Mouse (Mus musculus) MEL (cell line): ENCODE measurements at regions not wholly inside any gene's neighbourhood (a gene's known extent, or its start where the extent isn't known, plus 50 kb on each side); places are given as distances from the start of the nearest gene placed in this dataset.

Experiments used
- DNase-seq: peaks from one replicate; pipeline ENCODE4 v3.0.0; 2011; ENCODE audit warnings: low read depth, low spot score
- H3K27ac ChIP-seq: 2 replicates; pipeline ENCODE4 v1.5.1; 2012; ENCODE audit warnings: low read depth, mild to moderate bottlenecking, control low read depth, low read length, moderate library complexity; ENCODE audit not compliant: control insufficient read depth
- H3K27me3 ChIP-seq, 2 experiments: fragments of 150-350 bp in 1 of 2; sonication (generic) in 1 of 2; 2 replicates each; pipeline ENCODE4 v1.6.1; 2012; ENCODE audit warnings: low read length in 2 of 2, mild to moderate bottlenecking in 2 of 2, improper control_type of control experiment in 1 of 2, moderate library complexity in 1 of 2; ENCODE audit not compliant: insufficient read depth in 2 of 2, control insufficient read depth in 1 of 2
- H3K36me3 ChIP-seq, 2 experiments: 2 replicates each; pipeline ENCODE4 v1.6.1; 2012 to 2014; ENCODE audit warnings: low read length in 2 of 2, improper control_type of control experiment in 1 of 2, inconsistent platforms in 1 of 2, mild to moderate bottlenecking in 1 of 2; ENCODE audit not compliant: insufficient read depth in 2 of 2, control insufficient read depth in 1 of 2
- H3K4me1 ChIP-seq, 2 experiments: fragments of 150-350 bp in 1 of 2; sonication (generic) in 1 of 2; 2 replicates each; pipeline ENCODE4 v1.6.1; 2012; ENCODE audit warnings: low read length in 2 of 2, improper control_type of control experiment in 1 of 2, mild to moderate bottlenecking in 1 of 2; ENCODE audit not compliant: insufficient read depth in 2 of 2, control insufficient read depth in 1 of 2
- H3K4me3 ChIP-seq, 2 experiments: fragments of 150-350 bp in 1 of 2; sonication (generic) in 1 of 2; 2 replicates each; pipeline ENCODE4 v1.5.1; 2012; ENCODE audit warnings: low read depth in 2 of 2, low read length in 2 of 2, mild to moderate bottlenecking in 2 of 2, moderate library complexity in 2 of 2, control low read depth in 1 of 2, improper control_type of control experiment in 1 of 2; ENCODE audit not compliant: control insufficient read depth in 1 of 2, insufficient read depth in 1 of 2
- H3K79me2 ChIP-seq: 2 replicates; pipeline ENCODE4 v1.6.1; 2012; ENCODE audit warnings: mild to moderate bottlenecking, low read length, moderate library complexity; ENCODE audit not compliant: control insufficient read depth, poor library complexity, insufficient read depth
- H3K9ac ChIP-seq: 2 replicates; pipeline ENCODE4 v1.6.1; 2012; ENCODE audit warnings: low read depth, mild to moderate bottlenecking, control low read depth, low read length, moderate library complexity; ENCODE audit not compliant: control insufficient read depth, poor library complexity, severe bottlenecking
- H3K9me3 ChIP-seq: fragments of 150-350 bp; sonication (generic); replicated peaks from 2 replicates; pipeline ENCODE4 v1.6.1; 2012; ENCODE audit warnings: mild to moderate bottlenecking, low read length, improper control_type of control experiment, moderate library complexity; ENCODE audit not compliant: insufficient read depth
- BHLHE40 ChIP-seq: IDR thresholded peaks from 2 replicates; pipeline ENCODE4 v1.6.1; 2012; ENCODE audit warnings: low read depth, mild to moderate bottlenecking, inconsistent platforms, low read length, improper control_type of control experiment, borderline replicate concordance
- E2F4 ChIP-seq: IDR thresholded peaks from 2 replicates; pipeline ENCODE4 v1.6.1; 2011; ENCODE audit warnings: low read depth, low read length, improper control_type of control experiment, borderline replicate concordance
- ELF1 ChIP-seq: IDR thresholded peaks from 2 replicates; pipeline ENCODE4 v1.6.1; 2014; ENCODE audit warnings: low read depth, mild to moderate bottlenecking, inconsistent platforms, low read length, improper control_type of control experiment, moderate library complexity
- EP300 ChIP-seq, 2 experiments: IDR thresholded peaks; 2 replicates each; pipeline ENCODE4 v1.6.1; 2011; ENCODE audit warnings: improper control_type of control experiment in 2 of 2, low read length in 2 of 2, low read depth in 1 of 2, mild to moderate bottlenecking in 1 of 2
- ETS1 ChIP-seq: IDR thresholded peaks from 2 replicates; pipeline ENCODE4 v1.6.1; 2012; ENCODE audit warnings: low read depth, mild to moderate bottlenecking, inconsistent platforms, low read length, improper control_type of control experiment, moderate library complexity
- GABPA ChIP-seq: IDR thresholded peaks from 2 replicates; pipeline ENCODE4 v1.6.1; 2012; ENCODE audit warnings: low read depth, mild to moderate bottlenecking, inconsistent platforms, low read length, improper control_type of control experiment, moderate library complexity
- GATA1 ChIP-seq: IDR thresholded peaks from 2 replicates; pipeline ENCODE4 v1.6.1; 2011; ENCODE audit warnings: low read depth, low read length, improper control_type of control experiment
- KAT2A ChIP-seq: conservative IDR thresholded peaks from 2 replicates; pipeline ENCODE4 v1.6.1; 2012; ENCODE audit warnings: low read depth, low read length, improper control_type of control experiment, inconsistent platforms
- MAFK ChIP-seq: IDR thresholded peaks from 2 replicates; pipeline ENCODE4 v1.6.1; 2011; ENCODE audit warnings: low read depth, mild to moderate bottlenecking, low read length, improper control_type of control experiment, borderline replicate concordance
- RAD21 ChIP-seq: IDR thresholded peaks from 2 replicates; pipeline ENCODE4 v1.6.1; 2011; ENCODE audit warnings: mild to moderate bottlenecking, low read depth, low read length, improper control_type of control experiment
- RCOR1 ChIP-seq: IDR thresholded peaks from 2 replicates; pipeline ENCODE4 v1.6.1; 2012; ENCODE audit warnings: low read depth, mild to moderate bottlenecking, inconsistent platforms, low read length, improper control_type of control experiment
- SIN3A ChIP-seq: IDR thresholded peaks from 2 replicates; pipeline ENCODE4 v1.6.1; 2012; ENCODE audit warnings: low read length, improper control_type of control experiment, inconsistent platforms
- TAL1 ChIP-seq: IDR thresholded peaks from 2 replicates; pipeline ENCODE4 v1.6.1; 2012; ENCODE audit warnings: mild to moderate bottlenecking, inconsistent platforms, low read length, moderate library complexity, mixed read lengths
- TCF12 ChIP-seq: IDR thresholded peaks from 2 replicates; pipeline ENCODE4 v1.6.1; 2014; ENCODE audit warnings: low read depth, mild to moderate bottlenecking, inconsistent platforms, low read length, improper control_type of control experiment, moderate library complexity
- USF2 ChIP-seq, 2 experiments: IDR thresholded peaks; 2 replicates each; pipeline ENCODE4 v1.6.1; 2011 to 2012; ENCODE audit warnings: improper control_type of control experiment in 2 of 2, low read length in 2 of 2, borderline replicate concordance in 1 of 2, inconsistent platforms in 1 of 2, low read depth in 1 of 2, mild to moderate bottlenecking in 1 of 2; ENCODE audit not compliant: insufficient read depth in 1 of 2
- ZC3H11A ChIP-seq: IDR thresholded peaks from 2 replicates; pipeline ENCODE4 v1.6.1; 2012; ENCODE audit warnings: low read depth, mild to moderate bottlenecking, inconsistent platforms, low read length, improper control_type of control experiment
- ZMIZ1 ChIP-seq: IDR thresholded peaks from 2 replicates; pipeline ENCODE4 v1.6.1; 2012; ENCODE audit warnings: low read depth, mild to moderate bottlenecking, inconsistent platforms, low read length, improper control_type of control experiment, moderate library complexity
- ZNF384 ChIP-seq: IDR thresholded peaks from 2 replicates; pipeline ENCODE4 v1.6.1; 2012; ENCODE audit warnings: low read depth, mild to moderate bottlenecking, inconsistent platforms, low read length, improper control_type of control experiment

DNA sequence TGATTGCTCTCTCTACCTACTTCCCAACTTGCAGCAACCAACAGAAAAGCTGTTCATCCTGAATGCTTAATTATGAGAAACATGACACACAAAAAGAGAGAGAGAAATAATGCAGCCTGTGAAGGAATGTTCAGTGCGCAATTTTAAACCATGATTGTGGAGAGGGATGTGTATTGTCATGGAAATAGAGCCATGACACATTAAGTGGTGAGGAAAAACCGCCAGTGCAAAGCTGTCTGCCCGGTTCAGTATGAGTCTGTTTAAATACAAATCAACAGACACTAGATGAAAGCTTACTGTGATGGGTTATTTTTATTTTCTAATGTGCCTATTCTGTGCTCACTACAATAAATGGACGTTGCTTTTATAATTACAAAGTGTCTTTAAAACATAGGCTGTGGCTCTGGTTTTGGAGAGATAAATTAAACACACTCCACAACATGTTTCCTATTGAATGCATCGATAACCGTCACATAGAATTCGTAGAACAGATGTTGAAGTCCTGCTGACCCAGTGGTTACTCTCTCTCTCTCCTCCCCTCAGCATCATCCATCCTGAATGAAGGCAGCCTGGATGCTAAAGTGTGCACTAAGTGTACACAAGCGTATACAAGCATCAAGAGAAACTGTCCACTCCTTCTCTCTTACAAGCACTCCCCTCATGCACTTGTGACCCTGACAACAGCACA is 374.7 kb upstream of the Slco3a1 start:
- Histone ChIP-seq H3K79me2 (no peaks in the 10 kb centered on the region), H3K4me1 (peaks cover 10 to 12% of the 10 kb centered on the region in 2 experiments), H3K9ac (no peak overlapping the region), H3K27me3 (no peaks in the 10 kb centered on the region), H3K4me3 (peak overlapping the region in 1 of 2 experiments; percentile 2; a peak in 2 of 4 replicates), H3K9me3 (no peaks in the 10 kb centered on the region), H3K36me3 (peaks cover 0 to 28% of the 10 kb centered on the region in 2 experiments; a peak in 2 of 4 replicates), H3K27ac (peak overlapping the region; percentile 66)
- DNase-seq: peak; percentile 34
- no peak for TF ChIP-seq BHLHE40
- no peak for TF ChIP-seq RCOR1
- TF ChIP-seq E2F4: no peak

DNA sequence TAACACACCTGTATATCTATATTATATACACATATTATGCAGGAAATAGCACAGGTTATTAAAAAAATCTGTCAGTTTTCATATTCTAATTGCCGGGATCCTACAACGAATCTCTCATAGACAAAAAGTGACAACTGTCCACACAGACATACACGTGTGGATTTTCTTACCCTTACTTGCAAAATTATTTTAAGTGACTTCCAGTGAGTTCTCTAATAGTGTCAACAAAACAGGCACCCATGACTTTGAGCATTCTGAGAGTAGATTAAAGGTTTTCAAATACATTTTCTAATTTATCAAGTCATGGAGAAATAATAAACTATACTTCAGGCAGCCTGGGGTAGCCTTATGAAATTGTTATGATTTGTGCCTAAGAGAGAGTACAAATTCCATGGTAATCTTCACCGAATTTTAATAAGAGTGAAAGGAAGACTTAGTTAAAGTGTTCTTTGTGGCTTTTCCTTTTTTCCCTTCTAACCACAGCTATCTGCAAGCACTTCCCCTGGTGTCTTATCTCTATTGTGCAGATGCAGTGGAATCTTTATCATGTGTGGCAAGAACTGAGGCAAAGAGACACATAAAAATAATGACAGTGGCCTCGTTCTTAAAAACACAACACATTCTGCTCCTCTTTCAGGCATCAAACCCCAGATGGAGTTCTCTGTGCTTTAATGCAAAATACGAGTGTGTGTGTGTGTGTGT is 373.8 kb upstream of the Slco3a1 start:
- TF ChIP-seq GABPA (no peak), TCF12 (peak; percentile 99), ELF1 (no peak), RCOR1 (peak; percentile 96), SIN3A (peak; percentile 85), ZC3H11A (no peak), ZMIZ1 (peak; percentile 76), EP300 (IDR thresholded peaks at IDR 0.05; ENCODE audit: low read depth in 1 of 2, low read length in 2 of 2) (peak; percentile 99 to 100), TAL1 (peak; percentile 97), MAFK (peak; percentile 85; the same call in 1 of the 2 replicates), ZNF384 (peak; percentile 68), RAD21 (no peak), USF2 (IDR thresholded peaks at IDR 0.05; ENCODE audit: borderline replicate concordance in 1 of 2, insufficient read depth in 1 of 2, low read depth in 1 of 2, low read length in 2 of 2) (no peak), BHLHE40 (peak; percentile 56; the same call in 1 of the 2 replicates), ETS1 (peak; percentile 90), KAT2A (no peak), GATA1 (peak; percentile 100)
- peaks cover 0 to 28% of the 10 kb centered on the region in 2 experiments; a peak in 2 of 4 replicates for H3K36me3 ChIP-seq
- DNase-seq: peak; percentile 87
- H3K9me3 ChIP-seq: no peaks in the 10 kb centered on the region
- peak overlapping the region; percentile 66 for H3K27ac ChIP-seq
- H3K79me2 ChIP-seq: no peaks in the 10 kb centered on the region
- no peaks in the 10 kb centered on the region for H3K27me3 ChIP-seq
- no peak overlapping the region for H3K9ac ChIP-seq
- peaks cover 10 to 12% of the 10 kb centered on the region in 2 experiments for H3K4me1 ChIP-seq
- no peak overlapping the region; a peak in 1 of 4 replicates for H3K4me3 ChIP-seq
